Mouse (Mus musculus) MEL (cell line): ENCODE measurements around the gene Ap1s3.

Experiments used
- CTCF ChIP-seq, 3 experiments: IDR thresholded peaks in 2 of 3; conservative IDR thresholded peaks in 1 of 3; 2 replicates each; pipeline ENCODE4 v1.5.1; 2011 to 2012; ENCODE audit warnings: low read length in 3 of 3, low read depth in 2 of 3, mild to moderate bottlenecking in 2 of 3, improper control_type of control experiment in 1 of 3, inconsistent platforms in 1 of 3, mixed read lengths in 1 of 3, moderate library complexity in 1 of 3; ENCODE audit not compliant: control insufficient read depth in 1 of 3, insufficient read depth in 1 of 3, poor library complexity in 1 of 3, severe bottlenecking in 1 of 3
- ELF1 ChIP-seq: IDR thresholded peaks from 2 replicates; pipeline ENCODE4 v1.6.1; 2014; ENCODE audit warnings: low read depth, mild to moderate bottlenecking, inconsistent platforms, low read length, improper control_type of control experiment, moderate library complexity

- TF ChIP-seq ELF1 (no peak), CTCF (IDR thresholded peaks at IDR 0.05 in 2 of 3, conservative IDR thresholded peaks at IDR 0.05 in 1 of 3; ENCODE audit: control insufficient read depth in 1 of 3, insufficient read depth in 1 of 3, low read depth in 2 of 3, low read length in 3 of 3, poor library complexity in 1 of 3, severe bottlenecking in 1 of 3) (no peak)
Observed at GRCm38 (mm10) chr1:79619434-79619833, 52.3 kb downstream of the Ap1s3 start.
